In the genomic region with DNA sequence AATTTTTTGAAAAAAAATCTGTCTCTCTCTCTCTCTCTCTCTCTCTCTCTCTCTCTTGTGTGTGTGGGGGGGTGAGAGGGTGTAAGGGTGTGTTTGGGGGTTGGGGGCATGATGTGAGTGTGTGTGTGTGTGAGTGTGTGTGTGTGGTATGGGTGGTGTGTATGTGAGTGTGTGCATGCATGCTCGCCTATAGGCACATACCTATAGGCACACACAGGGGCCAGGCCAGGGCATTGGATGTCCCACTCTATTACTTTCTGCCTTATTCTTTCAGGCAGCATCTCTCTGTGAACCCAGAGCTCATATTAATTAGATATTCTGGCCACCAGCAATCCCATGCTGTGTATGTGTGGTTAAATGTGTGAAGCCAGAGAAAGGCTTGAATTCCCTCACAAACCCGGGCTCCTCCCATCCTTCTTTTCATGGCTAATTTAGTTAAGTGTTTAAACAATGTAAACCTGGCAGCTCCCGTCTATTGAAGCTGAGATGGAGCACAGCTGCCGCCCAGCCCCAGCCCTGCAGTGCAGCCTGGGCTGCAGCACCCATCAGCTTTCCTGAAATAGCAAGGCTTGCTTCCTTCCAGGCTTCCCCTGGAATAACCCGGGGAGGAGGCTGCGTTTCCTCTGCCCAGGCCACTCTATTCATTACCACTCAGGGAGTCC, we compare ENCODE assay signal across 8 mouse cellular contexts.
DNase-seq lines count a peak whose midpoint lies in the region; ATAC-seq lines count a peak whose summit lies in the region.

No protein-coding gene starts in this region.

- peak; percentile 94 for ATAC-seq in kidney, embryonic 14.5 days (ENCODE audit: low FRiP score, low TSS enrichment)
- peak; percentile 83 for ATAC-seq in neural tube, embryonic 12.5 days (ENCODE audit: low FRiP score, low read depth)

- DNase-seq in R1 (ENCODE audit: low read depth, low spot score) = peak; percentile 30
- peak; percentile 27 for DNase-seq in embryo, embryonic 10 days (ENCODE audit: low spot score)
- DNase-seq in heart, adult 9 months (ENCODE audit: low spot score in 2 of 2) = peak; percentile 80 to 90
- no peak for DNase-seq in layer of hippocampus, adult 9-11 months
- DNase-seq in urinary bladder, postnatal 10 days (ENCODE audit: low spot score) = no peak
- DNase-seq in cerebellum, adult 18-20 months = no peak

- H3K9ac ChIP-seq in kidney, embryonic 14.5 days (ENCODE audit: low read depth, low read length) = no peak overlapping the region
- no peak overlapping the region for H3K9ac ChIP-seq in neural tube, embryonic 12.5 days

- no peak overlapping the region for H3K4me2 ChIP-seq in kidney, embryonic 14.5 days (replicated peaks; ENCODE audit: low read depth, low read length)
- no peak overlapping the region for H3K4me2 ChIP-seq in neural tube, embryonic 12.5 days (replicated peaks)

- H3K4me3 ChIP-seq in kidney, embryonic 14.5 days (ENCODE audit: low read length) = no peak overlapping the region
- no peak overlapping the region for H3K4me3 ChIP-seq in neural tube, embryonic 12.5 days

- no peaks in the 10 kb centered on the region for H3K27me3 ChIP-seq in kidney, embryonic 14.5 days (ENCODE audit: control insufficient read depth, insufficient read depth, low read length)
- H3K27me3 ChIP-seq in neural tube, embryonic 12.5 days (replicated peaks) = peaks cover 23% of the 10 kb centered on the region

- 13% methylated on average over 6 of the region's 6 CpGs for WGBS in kidney, embryonic 14.5 days
- WGBS in neural tube, embryonic 12.5 days = 12% methylated on average over 6 of the region's 6 CpGs

- no peaks in the 10 kb centered on the region for H3K9me3 ChIP-seq in kidney, embryonic 14.5 days (ENCODE audit: control insufficient read depth, low read length)
- no peaks in the 10 kb centered on the region for H3K9me3 ChIP-seq in neural tube, embryonic 12.5 days

- H3K4me1 ChIP-seq in kidney, embryonic 14.5 days (ENCODE audit: control insufficient read depth, insufficient read depth, low read length) = peaks cover 11% of the 10 kb centered on the region
- 0 out of 2 replicates have a peak, but pooled peaks cover 6% of the 10 kb centered on the region for H3K4me1 ChIP-seq in neural tube, embryonic 12.5 days

- no peaks in the 10 kb centered on the region for H3K36me3 ChIP-seq in kidney, embryonic 14.5 days (ENCODE audit: control insufficient read depth, insufficient read depth, low read length)
- no peaks in the 10 kb centered on the region for H3K36me3 ChIP-seq in neural tube, embryonic 12.5 days

- H3K27ac ChIP-seq in kidney, embryonic 14.5 days (ENCODE audit: low read depth, low read length) = peak overlapping the region; percentile 65; the same call in 1 of the 2 replicates
- H3K27ac ChIP-seq in neural tube, embryonic 12.5 days = no peak overlapping the region

Comparison
In these comparisons a context has a peak if more than half of its experiments do, and no peak if none do; other contexts are left out.
1. DNase-seq: peak in R1 (single experiment), embryo, embryonic 10 days (single experiment) and heart, adult 9 months (2 of 2); none in layer of hippocampus, adult 9-11 months (single experiment), urinary bladder, postnatal 10 days (single experiment) and cerebellum, adult 18-20 months (0 of 2).